Mouse (Mus musculus) CH12.LX (cell line): Measurements from ENCODE around the gene Bcas1.

ENCODE experiments used
- CHD2 ChIP-seq: IDR thresholded peaks from 2 replicates; pipeline ENCODE4 v1.6.1; 2011; ENCODE audit warnings: low read length, improper control_type of control experiment
- CTCF ChIP-seq, 2 experiments: IDR thresholded peaks in 1 of 2; conservative IDR thresholded peaks in 1 of 2; 2 replicates each; pipeline ENCODE4 v1.5.1; 2011 to 2012; ENCODE audit warnings: low read depth in 2 of 2, low read length in 2 of 2, improper control_type of control experiment in 1 of 2, inconsistent platforms in 1 of 2, mild to moderate bottlenecking in 1 of 2, moderate library complexity in 1 of 2
- EP300 ChIP-seq: IDR thresholded peaks from 2 replicates; pipeline ENCODE4 v1.6.1; 2011; ENCODE audit warnings: low read length, improper control_type of control experiment
- HCFC1 ChIP-seq: IDR thresholded peaks from 2 replicates; pipeline ENCODE4 v1.6.1; 2012; ENCODE audit warnings: low read depth, mild to moderate bottlenecking, inconsistent platforms, low read length, improper control_type of control experiment
- MAX ChIP-seq: IDR thresholded peaks from 2 replicates; pipeline ENCODE4 v1.6.1; 2011; ENCODE audit warnings: low read length, improper control_type of control experiment
- MAZ ChIP-seq: IDR thresholded peaks from 2 replicates; pipeline ENCODE4 v1.6.1; 2012; ENCODE audit warnings: low read depth, mild to moderate bottlenecking, inconsistent platforms, low read length, improper control_type of control experiment, moderate library complexity
- POLR2A ChIP-seq: IDR thresholded peaks from 2 replicates; pipeline ENCODE4 v1.6.1; 2011; ENCODE audit warnings: low read depth, mild to moderate bottlenecking, improper control_type of control experiment, low read length
- POLR2AphosphoS2 ChIP-seq: IDR thresholded peaks from 2 replicates; pipeline ENCODE4 v1.6.1; 2011; ENCODE audit warnings: low read depth, low read length, improper control_type of control experiment
- RCOR1 ChIP-seq: conservative IDR thresholded peaks from 2 replicates; pipeline ENCODE4 v1.6.1; 2012; ENCODE audit warnings: low read depth, mild to moderate bottlenecking, inconsistent platforms, low read length, improper control_type of control experiment
- TCF12 ChIP-seq: IDR thresholded peaks from 2 replicates; pipeline ENCODE4 v1.6.1; 2014; ENCODE audit warnings: low read depth, mild to moderate bottlenecking, inconsistent platforms, low read length, improper control_type of control experiment
- ZC3H11A ChIP-seq: IDR thresholded peaks from 2 replicates; pipeline ENCODE4 v1.6.1; 2012; ENCODE audit warnings: low read depth, mild to moderate bottlenecking, inconsistent platforms, low read length, improper control_type of control experiment
- ZNF384 ChIP-seq: IDR thresholded peaks from 2 replicates; pipeline ENCODE4 v1.6.1; 2012; ENCODE audit warnings: low read depth, low read length, improper control_type of control experiment, inconsistent platforms

- no peak for TF ChIP-seq ZNF384
- no peak for TF ChIP-seq CTCF (conservative IDR thresholded peaks at IDR 0.05 in 1 of 2, IDR thresholded peaks at IDR 0.05 in 1 of 2; ENCODE audit: low read depth in 2 of 2, low read length in 2 of 2)
- no peak for TF ChIP-seq POLR2A
- no peak for TF ChIP-seq CHD2
- TF ChIP-seq MAZ = no peak
- TF ChIP-seq ZC3H11A = no peak
- TF ChIP-seq RCOR1 = no peak
- no peak for TF ChIP-seq HCFC1
- no peak for TF ChIP-seq TCF12
- TF ChIP-seq POLR2AphosphoS2 = no peak
- no peak for TF ChIP-seq MAX
- TF ChIP-seq EP300 = no peak
These were observed 86.5 kb downstream of the Bcas1 start for GRCm38 (mm10) chr2:170341179-170341578.
